Mouse (Mus musculus): ENCODE data around the gene 4933415A04Rik.

Gene 4933415A04Rik

GRCm38 (mm10) chr11:43586324-43587090 is at the start of gene 4933415A04Rik:
Gene 4933415A04Rik (plus strand): TSS chr11:43587040.
- DNase-seq: peak; percentile 88

- DNase-seq: no peak
These were observed 49.8 kb upstream of the 4933415A04Rik start for GRCm38 (mm10) chr11:43537074-43537473.

GRCm38 (mm10) chr11:43539863-43540262 is 47.0 kb upstream of the 4933415A04Rik start:
- peak; percentile 76 for DNase-seq

GRCm38 (mm10) chr11:43543711-43544466 is 43.0 kb upstream of the 4933415A04Rik start:
- DNase-seq: no peak

- DNase-seq: no peak
These were observed 42.0 kb upstream of the 4933415A04Rik start for GRCm38 (mm10) chr11:43544819-43545218.

- DNase-seq: no peak
These were observed 40.9 kb upstream of the 4933415A04Rik start for GRCm38 (mm10) chr11:43545873-43546475.

- no peak for DNase-seq
These were observed 40.2 kb upstream of the 4933415A04Rik start for GRCm38 (mm10) chr11:43546678-43547077.

- DNase-seq: peak; percentile 72
These were observed 38.7 kb upstream of the 4933415A04Rik start for GRCm38 (mm10) chr11:43548148-43548547.

- no peak for DNase-seq
These were observed 38.0 kb upstream of the 4933415A04Rik start for GRCm38 (mm10) chr11:43548657-43549435.

GRCm38 (mm10) chr11:43549701-43550100 is 37.1 kb upstream of the 4933415A04Rik start:
- no peak for DNase-seq

- DNase-seq: no peak
These were observed 35.1 kb upstream of the 4933415A04Rik start for GRCm38 (mm10) chr11:43551756-43552155.

GRCm38 (mm10) chr11:43552675-43553074 is 34.2 kb upstream of the 4933415A04Rik start:
- no peak for DNase-seq

GRCm38 (mm10) chr11:43556538-43556937 is 30.3 kb upstream of the 4933415A04Rik start:
- DNase-seq: no peak

GRCm38 (mm10) chr11:43559515-43560292 is 27.1 kb upstream of the 4933415A04Rik start:
- DNase-seq: no peak

- no peak for DNase-seq
These were observed 23.1 kb upstream of the 4933415A04Rik start for GRCm38 (mm10) chr11:43563654-43564244.

- DNase-seq: no peak
These were observed 21.4 kb upstream of the 4933415A04Rik start for GRCm38 (mm10) chr11:43565414-43565813.

GRCm38 (mm10) chr11:43565852-43566251 is 21.0 kb upstream of the 4933415A04Rik start:
- DNase-seq: no peak

GRCm38 (mm10) chr11:43566696-43567095 is 20.1 kb upstream of the 4933415A04Rik start:
- no peak for DNase-seq

GRCm38 (mm10) chr11:43568263-43568662 is 18.6 kb upstream of the 4933415A04Rik start:
- DNase-seq: no peak

GRCm38 (mm10) chr11:43569188-43569587 is 17.7 kb upstream of the 4933415A04Rik start:
- DNase-seq: no peak

- DNase-seq: no peak
These were observed 17.2 kb upstream of the 4933415A04Rik start for GRCm38 (mm10) chr11:43569595-43569994.

GRCm38 (mm10) chr11:43575061-43575375 is 11.8 kb upstream of the 4933415A04Rik start:
- no peak for DNase-seq

Data from embryo, embryonic 11 days (tissue).